Mouse (Mus musculus) c-Kit-positive CD71-positive TER-119-negative erythroid progenitor cells, embryonic 14.5 days (primary cell): ENCODE measurements around the gene Iars.
"Not testable (repeated sequence)": the region's sequence is repeated elsewhere in the genome, so short reads cannot be mapped to it uniquely, and the experiment has no call there.

ENCODE experiments used
- DNase-seq: peaks from one replicate; pipeline ENCODE4 v3.0.0-alpha.2; 2013; ENCODE audit warnings: low read depth

Iars gene

GRCm38 (mm10) chr13:49738011-49738410, 56.1 kb downstream of the Iars start:
- no peak for DNase-seq

DNA sequence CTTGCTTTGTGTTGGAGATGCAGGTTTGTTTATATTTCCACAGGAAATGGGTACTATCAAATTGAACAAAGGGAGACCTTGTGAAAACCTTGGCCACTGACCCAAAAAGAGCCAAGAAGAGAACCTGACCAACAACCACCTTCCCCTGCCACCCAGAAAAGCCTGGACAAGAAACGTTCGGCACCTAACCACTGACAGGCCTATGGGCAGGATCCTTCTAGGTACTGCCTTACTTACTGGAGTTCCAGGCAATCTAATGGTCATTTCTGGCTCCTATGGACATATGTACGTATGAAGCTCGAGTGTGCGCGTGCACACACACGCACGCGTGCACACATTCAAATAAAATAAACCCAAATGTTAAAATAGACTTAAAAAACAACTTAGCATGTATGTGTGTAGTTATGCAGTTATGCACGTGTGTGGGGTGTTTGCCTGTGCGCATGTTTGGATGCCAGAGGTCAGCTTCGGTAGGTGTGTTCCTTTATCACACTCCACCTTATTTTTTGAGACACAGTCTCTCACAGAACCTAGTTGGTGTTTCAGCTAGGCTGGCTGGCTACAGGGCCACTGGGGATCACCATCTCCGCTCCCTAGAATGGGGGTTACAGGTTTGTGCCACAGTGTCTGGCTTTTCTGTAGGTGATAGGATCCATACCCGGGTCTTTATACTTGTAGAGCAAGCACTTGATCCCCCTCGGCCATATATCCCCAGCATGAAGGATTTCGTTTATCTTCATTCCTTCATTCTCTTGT, 59.6 kb downstream of the Iars start:
- no peak for DNase-seq

- no peak for DNase-seq
Measured at GRCm38 (mm10) chr13:49756591-49756990, 74.7 kb downstream of the Iars start.

DNA sequence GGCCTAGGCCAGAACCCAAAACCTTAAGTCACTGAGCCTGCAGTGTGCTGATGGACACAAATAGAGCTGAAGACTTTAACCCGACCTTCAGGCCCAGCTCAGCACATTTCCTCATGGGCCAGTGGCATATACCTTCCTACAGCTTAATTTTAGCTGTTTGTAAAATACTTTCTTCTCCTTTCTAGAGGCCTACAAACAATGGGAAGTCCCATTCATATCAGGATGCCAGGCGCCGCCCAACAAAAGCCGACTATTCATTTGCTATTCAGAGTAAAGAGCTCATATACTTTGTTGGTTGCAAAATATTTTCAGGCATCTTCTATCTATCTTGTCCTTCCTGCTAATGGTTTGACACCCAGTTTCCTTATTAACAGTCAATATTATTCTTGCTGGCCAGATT, 76.1 kb downstream of the Iars start:
- no peak for DNase-seq

- DNase-seq, result no peak
Measured at GRCm38 (mm10) chr13:49760675-49761074, 78.8 kb downstream of the Iars start.

- DNase-seq, result no peak
Measured at GRCm38 (mm10) chr13:49762208-49762607, 80.3 kb downstream of the Iars start.

DNA sequence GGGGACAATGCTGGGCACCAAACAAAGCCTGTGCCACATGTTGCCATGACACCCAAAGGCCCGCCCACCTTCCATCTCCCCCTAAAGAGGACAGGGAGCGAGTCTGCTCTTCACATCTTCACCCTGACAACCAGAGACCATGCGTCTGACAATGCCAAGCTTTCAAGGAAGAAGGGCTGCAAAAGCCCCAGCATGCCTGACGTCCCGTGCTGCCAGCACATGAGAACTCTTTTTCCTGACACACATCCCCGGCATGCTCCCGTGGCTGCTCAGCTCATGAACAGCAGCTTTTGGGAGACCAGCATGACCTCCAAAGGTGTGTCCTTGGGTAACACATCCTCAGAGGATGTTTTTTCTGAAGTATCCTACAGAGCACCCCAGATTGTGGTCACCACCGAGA, 83.4 kb downstream of the Iars start:
- no peak for DNase-seq

DNA sequence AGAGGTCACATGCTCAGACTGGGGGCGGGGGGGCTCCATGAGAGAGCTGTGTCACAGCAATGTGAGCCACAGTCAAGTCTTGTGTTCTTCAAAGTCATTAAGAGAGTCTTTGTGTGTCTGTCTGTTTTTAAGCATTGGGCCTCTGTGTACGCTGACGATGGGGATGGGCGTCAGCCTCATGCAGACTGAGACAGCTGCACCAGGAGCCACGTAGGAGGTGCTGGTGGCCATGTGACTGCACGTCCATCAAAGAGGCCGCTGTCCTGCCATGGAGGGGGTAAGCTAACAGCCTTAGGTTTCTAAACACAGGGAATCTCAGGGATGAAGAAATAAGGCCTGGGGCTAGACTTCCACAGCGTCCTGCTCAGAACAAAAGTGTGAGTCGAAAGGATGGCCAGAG, 84.4 kb downstream of the Iars start:
- no peak for DNase-seq

DNA sequence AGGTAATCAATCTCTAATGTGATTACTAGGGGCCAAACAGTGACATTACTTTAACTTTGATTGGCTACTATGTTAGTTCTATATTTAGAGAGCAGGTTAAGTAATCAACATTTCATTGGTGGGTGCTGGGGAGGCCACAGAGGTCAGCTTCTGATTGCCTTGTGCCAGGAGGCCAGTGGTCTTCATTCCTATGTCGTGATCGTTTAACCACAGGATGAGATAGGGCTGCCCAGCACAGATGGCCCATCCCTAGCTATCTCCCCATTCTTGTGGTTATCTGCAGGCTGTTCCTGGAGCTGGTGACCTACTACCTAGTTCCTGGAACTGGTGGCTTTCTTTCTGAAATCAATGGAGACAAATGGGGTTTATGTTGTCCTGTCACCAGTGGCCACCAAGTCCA, 86.1 kb downstream of the Iars start:
- DNase-seq, result peak; percentile 7

DNA sequence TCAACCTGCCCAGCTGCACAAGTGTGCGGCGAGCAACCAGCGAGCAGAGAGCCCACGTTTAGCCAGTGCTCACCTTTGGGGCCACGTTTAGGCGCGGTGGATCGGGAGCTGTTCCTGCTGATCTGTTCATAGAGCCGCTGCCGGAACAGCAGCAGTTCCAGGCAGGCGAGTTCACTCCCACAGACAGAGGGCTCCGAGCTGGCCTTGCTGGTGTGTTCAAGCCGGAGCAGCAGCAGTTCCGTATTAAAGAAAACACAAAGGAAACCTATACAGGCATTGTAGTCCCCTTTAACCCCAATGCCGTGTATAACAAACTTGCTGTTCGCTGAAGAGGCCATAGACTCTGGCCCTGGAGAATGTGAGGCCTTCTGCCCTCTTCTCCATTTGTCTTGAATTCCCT, 87.2 kb downstream of the Iars start:
- DNase-seq, result no peak

DNA sequence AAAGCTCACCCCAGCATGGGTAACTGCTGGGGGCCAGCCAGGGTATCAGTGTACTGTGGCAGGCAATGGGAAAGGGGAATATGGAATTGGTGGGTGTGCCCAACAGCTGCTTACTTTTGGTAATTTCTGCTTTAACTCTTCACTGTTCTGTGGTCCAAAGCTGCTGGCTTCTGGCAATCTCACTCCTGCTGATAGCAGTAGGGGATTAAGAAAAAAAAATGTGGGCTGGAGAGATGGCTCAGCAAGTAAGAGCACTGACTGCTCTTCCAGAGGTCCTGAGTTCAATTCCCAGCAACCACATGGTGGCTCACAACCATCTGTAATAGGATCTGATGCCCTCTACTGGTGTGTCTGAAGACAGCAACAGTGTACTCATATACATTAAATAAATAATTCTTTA, 89.6 kb downstream of the Iars start:
- DNase-seq, result not testable (repeated sequence)
